Mouse (Mus musculus) embryo, embryonic 9.5 days (tissue): Measurements from ENCODE around the gene Clec4f.
"Not testable (repeated sequence)": the region's sequence is repeated elsewhere in the genome, so short reads cannot be mapped to it uniquely, and the experiment has no call there.

Source experiments
- DNase-seq: peaks from one replicate; pipeline ENCODE4 v3.0.0-alpha.2; 2017; ENCODE audit errors: extremely low spot score

Clec4f gene

GRCm38 (mm10) chr6:83656087-83656486 is at the start of gene Clec4f:
Gene Clec4f, minus strand, starts transcription at chr6:83656187.
- no peak for DNase-seq

DNA sequence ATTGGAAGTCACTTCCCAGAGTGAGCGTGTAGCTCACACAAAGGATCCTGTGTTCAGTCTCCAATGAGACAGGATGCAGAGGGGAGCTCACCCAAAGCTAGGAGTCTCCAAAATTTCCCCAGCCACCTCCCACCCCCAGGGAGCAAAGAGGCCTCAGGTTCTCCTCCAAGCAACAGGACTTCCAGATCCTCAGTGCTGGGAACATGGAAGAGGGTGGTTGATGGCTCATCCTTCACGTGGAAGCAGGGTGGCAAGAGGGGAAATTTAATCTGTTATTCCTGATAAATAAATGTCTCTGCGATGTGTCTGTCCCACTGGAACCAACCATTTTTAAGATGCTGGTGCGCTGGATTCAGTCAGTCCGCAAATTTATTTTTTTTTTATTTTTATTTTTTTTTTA is 48.7 kb upstream of the Clec4f start:
- no peak for DNase-seq

DNA sequence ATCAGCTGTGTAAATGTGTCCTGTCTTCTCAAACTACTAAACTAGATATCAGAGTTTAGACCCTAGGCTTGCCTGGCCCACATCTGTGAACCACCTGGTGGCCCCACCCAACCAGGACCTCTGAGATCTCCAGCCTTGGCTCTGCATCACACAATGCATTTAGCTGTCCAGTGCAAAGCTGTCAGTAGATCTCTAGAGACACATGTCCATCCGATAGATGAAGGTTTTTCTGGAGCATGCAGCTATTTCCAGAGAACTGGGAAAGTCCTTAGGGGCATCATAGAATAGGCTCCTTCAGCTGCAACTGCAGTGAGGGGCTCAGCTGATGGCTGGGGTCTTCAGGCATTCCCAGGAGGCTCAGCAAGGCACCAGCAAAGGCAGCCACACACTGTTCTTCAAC is 48.3 kb upstream of the Clec4f start:
- DNase-seq, result no peak

- no peak for DNase-seq
Observed at GRCm38 (mm10) chr6:83703722-83704078, 47.7 kb upstream of the Clec4f start.

- DNase-seq, result no peak
Observed at GRCm38 (mm10) chr6:83703000-83703721, 47.2 kb upstream of the Clec4f start.

GRCm38 (mm10) chr6:83702146-83702999 is 46.4 kb upstream of the Clec4f start:
- DNase-seq, result peak; percentile 67

GRCm38 (mm10) chr6:83701001-83701400 is 45.0 kb upstream of the Clec4f start:
- DNase-seq, result no peak

DNA sequence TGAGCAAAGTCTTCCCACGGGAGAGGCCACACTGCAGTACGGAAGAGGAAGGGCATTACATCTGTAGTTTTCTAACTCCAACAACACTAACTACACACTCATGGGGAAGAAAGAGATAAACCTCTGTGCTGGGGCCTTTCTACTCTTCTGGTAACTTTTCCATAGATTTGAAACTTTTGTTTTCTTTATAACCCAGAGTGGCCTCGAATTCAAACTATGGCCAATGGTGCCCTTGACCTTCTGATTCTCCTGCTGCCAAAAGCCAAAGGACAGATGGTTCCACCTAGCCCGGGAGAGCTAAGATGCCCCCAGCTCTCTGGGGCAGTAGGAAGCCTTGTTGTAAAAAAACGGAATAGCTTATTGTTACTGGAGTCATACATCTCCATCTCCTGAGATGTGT is 44.0 kb upstream of the Clec4f start:
- no peak for DNase-seq

- no peak for DNase-seq
Observed at GRCm38 (mm10) chr6:83697932-83698331, 41.9 kb upstream of the Clec4f start.

GRCm38 (mm10) chr6:83696684-83697083 is 40.7 kb upstream of the Clec4f start:
- DNase-seq, result no peak

- no peak for DNase-seq
Observed at GRCm38 (mm10) chr6:83695731-83696130, 39.7 kb upstream of the Clec4f start.

DNA sequence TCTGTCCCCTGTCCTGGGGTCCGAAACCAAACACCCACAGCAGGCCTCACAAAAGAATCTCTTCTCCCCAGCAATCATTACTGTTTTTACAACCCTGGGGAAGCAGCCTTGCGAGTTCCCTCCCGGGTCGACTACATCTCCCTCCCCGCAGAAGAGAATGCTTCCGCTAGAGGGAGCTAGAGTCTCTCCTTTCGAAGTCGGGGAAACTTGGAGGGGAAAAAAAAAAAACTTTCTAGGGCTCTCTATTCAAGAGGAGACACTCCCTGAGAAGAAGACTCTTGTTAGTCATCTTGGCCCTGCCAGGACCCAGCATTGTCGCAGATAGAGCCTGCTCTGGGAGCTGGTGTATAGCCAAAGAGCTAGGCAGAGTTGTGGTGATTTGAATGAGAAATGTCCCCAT is 37.8 kb upstream of the Clec4f start:
- DNase-seq, result peak; percentile 77

DNA sequence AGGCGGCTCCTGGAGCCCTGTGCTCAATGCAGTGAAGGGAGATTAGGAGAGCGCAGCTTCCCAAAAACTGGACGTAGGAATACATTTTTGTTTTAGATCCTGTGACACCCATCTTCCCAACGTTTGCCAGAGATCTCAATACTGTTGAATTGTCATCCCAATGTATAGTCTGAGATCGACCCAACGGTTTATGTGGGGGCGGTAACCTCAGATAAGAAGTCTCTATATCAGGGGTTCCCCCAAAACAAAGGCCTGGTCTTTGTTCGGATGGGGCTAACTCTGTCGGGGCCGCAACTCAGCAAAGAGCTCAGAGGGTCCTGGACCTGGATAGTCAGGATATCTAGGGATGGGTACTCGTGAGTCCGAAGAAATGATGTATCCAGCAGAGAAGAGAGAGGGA is 37.0 kb upstream of the Clec4f start:
- DNase-seq, result no peak

GRCm38 (mm10) chr6:83690936-83691335 is 34.9 kb upstream of the Clec4f start:
- no peak for DNase-seq

GRCm38 (mm10) chr6:83690277-83690676 is 34.3 kb upstream of the Clec4f start:
- no peak for DNase-seq

GRCm38 (mm10) chr6:83689374-83689773 is 33.4 kb upstream of the Clec4f start:
- no peak for DNase-seq

DNA sequence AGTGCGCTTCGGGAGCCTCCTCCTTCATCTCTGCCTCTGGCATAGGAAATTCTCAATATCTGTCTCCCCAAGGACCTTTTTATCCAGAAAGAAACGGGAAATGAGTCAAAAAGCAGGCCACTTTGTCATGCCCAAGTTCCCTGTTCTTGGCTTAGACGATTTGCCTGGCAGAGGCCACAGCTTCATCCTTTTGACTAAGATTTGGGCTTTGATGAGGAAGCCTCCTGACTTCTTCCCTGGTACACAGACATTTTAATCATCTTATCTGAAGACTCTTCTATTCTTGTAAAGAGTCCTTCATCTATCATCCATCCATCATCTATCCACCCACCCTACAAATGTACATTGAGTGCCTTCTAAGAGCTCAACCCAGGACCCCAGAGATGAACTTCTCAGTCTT is 21.8 kb upstream of the Clec4f start, which contains the start of gene Cd207:
Cd207 (minus strand) TSS at position 101 of the 400 bp plus-strand sequence.
- DNase-seq, result no peak

DNA sequence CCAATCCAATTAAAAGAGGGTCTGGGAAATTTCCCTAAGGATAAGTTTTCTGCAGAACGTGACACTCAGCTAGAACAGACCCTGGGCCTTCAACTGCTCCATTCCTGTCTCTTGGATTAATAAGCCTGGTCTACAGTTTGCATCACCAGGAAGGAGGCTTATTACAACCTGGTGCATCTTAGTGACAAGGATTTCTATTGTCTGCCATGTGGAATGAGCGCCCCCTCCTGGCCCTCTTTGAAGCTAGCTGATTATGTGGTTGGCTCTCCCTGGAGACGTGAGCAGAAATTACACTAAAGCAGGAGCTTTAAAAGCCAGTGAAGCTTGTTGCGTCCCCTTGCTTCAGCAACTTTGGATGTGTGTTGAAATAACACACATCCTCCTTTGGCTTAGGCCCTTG is 17.4 kb upstream of the Clec4f start:
- DNase-seq, result peak; percentile 68

- DNase-seq, result no peak
Observed at GRCm38 (mm10) chr6:83665009-83665408, 9.0 kb upstream of the Clec4f start.

GRCm38 (mm10) chr6:83660821-83661220 is 4.8 kb upstream of the Clec4f start:
- no peak for DNase-seq

GRCm38 (mm10) chr6:83646715-83647114 is 9.3 kb downstream of the Clec4f start:
- DNase-seq, result no peak

DNA sequence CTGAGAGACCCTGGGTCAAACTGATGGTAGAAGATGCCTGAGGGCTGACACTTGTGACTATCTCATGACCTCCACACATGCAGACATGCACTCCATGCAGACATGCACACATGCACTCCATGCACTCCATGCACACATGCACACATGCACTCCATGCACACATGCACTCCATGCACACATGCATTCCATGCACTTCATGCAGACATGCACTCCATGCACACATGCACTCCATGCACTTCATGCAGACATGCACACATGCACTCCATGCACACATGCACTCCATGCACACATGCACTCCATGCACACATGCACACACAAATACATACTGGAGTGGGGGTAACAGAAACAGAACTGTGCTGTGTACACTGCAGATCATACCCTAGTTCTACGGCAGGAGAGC is 20.7 kb downstream of the Clec4f start:
- no peak for DNase-seq

DNA sequence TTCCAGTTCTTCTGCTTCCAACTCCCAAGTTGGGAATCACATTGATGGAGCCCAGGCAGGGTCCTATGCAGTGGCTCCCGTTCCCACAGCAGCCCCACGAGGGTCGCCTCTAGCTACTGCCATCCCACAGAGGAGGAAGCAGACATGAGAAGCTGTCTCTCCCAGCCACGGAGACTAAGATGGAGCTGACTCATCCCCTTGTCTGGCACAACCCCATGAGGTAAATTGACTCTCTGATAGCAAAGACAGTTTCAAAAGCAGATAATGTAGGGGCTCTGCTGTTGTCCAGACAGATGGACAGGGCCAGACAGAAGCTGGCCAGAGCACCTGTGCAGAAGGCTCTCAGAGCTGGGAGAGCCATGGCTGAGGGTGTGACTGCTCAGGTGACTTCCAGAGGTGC is 21.4 kb downstream of the Clec4f start:
- not testable (repeated sequence) for DNase-seq
